Comparison of ENCODE assay signal across 8 mouse cellular contexts in the genomic region with DNA sequence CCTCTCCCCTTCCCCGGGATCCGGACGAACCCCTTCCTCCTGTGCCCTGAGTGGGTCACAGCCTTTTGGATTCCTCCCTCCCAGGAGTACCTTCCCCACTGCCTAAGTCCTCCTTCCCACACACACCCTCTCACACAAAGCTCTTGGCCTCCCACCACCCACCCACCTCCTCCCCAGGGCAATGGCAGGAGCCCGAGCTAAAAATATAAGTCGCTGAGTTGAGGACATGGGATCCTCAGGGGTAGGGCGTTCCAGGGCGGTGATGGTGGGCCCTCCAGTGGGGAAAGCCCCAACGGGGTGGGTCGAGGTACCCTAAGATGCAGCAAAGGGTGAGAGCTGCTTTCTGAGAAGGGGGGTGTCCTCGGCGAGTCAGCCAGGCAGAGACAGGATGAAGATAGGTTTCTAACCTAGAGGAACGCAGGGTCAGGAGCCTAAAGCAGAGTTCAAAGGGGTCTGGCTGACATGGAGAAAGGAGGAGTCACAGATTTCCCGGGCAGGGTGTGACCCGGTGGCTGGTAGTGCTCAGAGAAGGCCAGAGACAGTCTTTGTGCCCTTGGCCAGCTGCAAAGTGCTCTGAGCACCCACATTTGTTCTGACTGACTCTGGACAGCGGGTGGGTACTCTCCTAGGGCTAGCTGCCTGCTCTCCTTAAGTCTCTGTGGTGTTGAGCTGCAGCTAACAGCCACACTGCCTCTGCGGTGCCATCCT. TPM values are rescaled to one million over a fixed set of nuclear protein-coding genes. Genes with fewer than 3 reads are reported as not detected.
DNase-seq lines count a peak whose midpoint lies in the region; ATAC-seq and TF ChIP-seq lines count a peak whose summit lies in the region.

No protein-coding gene starts in this region.

- TF ChIP-seq CTCF in CH12.LX (conservative IDR thresholded peaks at IDR 0.05 in 1 of 2, IDR thresholded peaks at IDR 0.05 in 1 of 2; ENCODE audit: low read depth in 2 of 2, low read length in 2 of 2) = no peak

- no peak for ATAC-seq in liver, embryonic 16.5 days (ENCODE audit: low read depth)
- ATAC-seq in granulocyte monocyte progenitor cell, adult 5-6 weeks (replicated peaks; ENCODE audit: poor library complexity, severe bottlenecking) = no peak

- no peak for TF ChIP-seq RAD21 in CH12.LX (IDR thresholded peaks at IDR 0.05; ENCODE audit: low read depth, low read length)

- no peaks in the 10 kb centered on the region for H3K79me2 ChIP-seq in CH12.LX (replicated peaks; ENCODE audit: control insufficient read depth, extremely low read depth, insufficient read depth, poor library complexity, severe bottlenecking)

- peaks cover under 1 to 8% of the 10 kb centered on the region in 2 experiments for H3K36me3 ChIP-seq in CH12.LX (replicated peaks in 1 of 2; ENCODE audit: control insufficient read depth in 1 of 2, insufficient read depth in 1 of 2, low read length in 1 of 2)
- no peaks in the 10 kb centered on the region for H3K36me3 ChIP-seq in liver, embryonic 16.5 days (ENCODE audit: control insufficient read depth, insufficient read depth)

- WGBS in liver, embryonic 16.5 days (ENCODE audit: insufficient replicate concordance) = 12% methylated on average over 15 of the region's 16 CpGs

- peak; percentile 73 for DNase-seq in gastrocnemius, adult 18-20 months (ENCODE audit: low spot score)
- no peak for DNase-seq in gastrocnemius, postnatal 4 days (ENCODE audit: low spot score in 2 of 2)
- DNase-seq in CH12.LX (ENCODE audit: extremely low read depth) = no peak
- DNase-seq in gastrocnemius, postnatal 14 days = peak; percentile 67
- no peak for DNase-seq in urinary bladder, adult 18-20 months (ENCODE audit: low spot score in 2 of 2)
- DNase-seq in left cerebral cortex, adult 11 months (ENCODE audit: low spot score) = no peak

- no peaks in the 10 kb centered on the region for H3K9me3 ChIP-seq in CH12.LX (replicated peaks; ENCODE audit: low read length)
- no peaks in the 10 kb centered on the region for H3K9me3 ChIP-seq in liver, embryonic 16.5 days (replicated peaks; ENCODE audit: control insufficient read depth, low read length)

- TF ChIP-seq POLR2A in CH12.LX (IDR thresholded peaks at IDR 0.05; ENCODE audit: low read depth, low read length) = no peak

- intact Hi-C loops in gastrocnemius, postnatal 14 days (cut with DNase I; ENCODE audit: low total_unique reads) = no loop called here

- dilution Hi-C loops in CH12.LX (cut with MboI; ENCODE audit: extremely low pct_ligation_motif_present, extremely low pct_unique_long_range_greater_than_20kb, low sequenced_read_pairs) = no loop called here

- peaks cover 37 to 94% of the 10 kb centered on the region in 2 experiments for H3K4me1 ChIP-seq in CH12.LX (ENCODE audit: control insufficient read depth in 1 of 2, insufficient read depth in 2 of 2)
- peaks cover 11% of the 10 kb centered on the region for H3K4me1 ChIP-seq in liver, embryonic 16.5 days (ENCODE audit: control insufficient read depth, low read depth, low read length)

- in situ Hi-C loops in CH12.LX (cut with MboI; ENCODE audit: low pct_ligation_motif_present, low pct_unique_long_range_greater_than_20kb, low sequenced_read_pairs) = no loop called here

- H3K4me2 ChIP-seq in CH12.LX (ENCODE audit: insufficient read depth, low read depth, poor library complexity, severe bottlenecking) = peak overlapping the region; percentile 64
- peak overlapping the region; percentile 76 for H3K4me2 ChIP-seq in liver, embryonic 16.5 days (ENCODE audit: low read depth, low read length)

- TF ChIP-seq EP300 in CH12.LX (IDR thresholded peaks at IDR 0.05; ENCODE audit: low read length) = no peak

- H3K4me3 ChIP-seq in CH12.LX (replicated peaks in 1 of 3; ENCODE audit: low read depth in 2 of 3, low read length in 2 of 3, poor library complexity in 1 of 3) = peak overlapping the region; percentile 58 to 64 (median 61)
- peak overlapping the region; percentile 60 for H3K4me3 ChIP-seq in liver, embryonic 16.5 days (ENCODE audit: low read depth, low read length)

- H3K27me3 ChIP-seq in CH12.LX (replicated peaks) = no peaks in the 10 kb centered on the region
- peaks cover 16% of the 10 kb centered on the region for H3K27me3 ChIP-seq in liver, embryonic 16.5 days (ENCODE audit: control insufficient read depth, insufficient read depth, low read depth, low read length)

- no peak overlapping the region for H3K27ac ChIP-seq in CH12.LX (ENCODE audit: insufficient read depth, low read depth)
- peak overlapping the region; percentile 61 for H3K27ac ChIP-seq in liver, embryonic 16.5 days (ENCODE audit: low read length)

- peak overlapping the region; percentile 34; the same call in 1 of the 2 replicates for H3K9ac ChIP-seq in CH12.LX (ENCODE audit: insufficient read depth, low read depth)
- peak overlapping the region; percentile 68 for H3K9ac ChIP-seq in liver, embryonic 16.5 days (ENCODE audit: low read depth, low read length)

TF ChIP-seq in CH12.LX, 34 proteins besides CTCF, POLR2A, EP300 and RAD21:
- TF ChIP-seq SIN3A (IDR thresholded peaks at IDR 0.05; ENCODE audit: low read length) (0 out of 2 replicates have a peak, but pooled peaks have one; percentile 4), ELF1 (IDR thresholded peaks at IDR 0.05; ENCODE audit: low read depth, low read length) (no peak)

RNA-seq across cellular contexts. Expression of gene Adssl1, which starts 0.7 kb away (rescaled TPM):
- 1,000 to 10,000 TPM in 1 of 2 experiments, 100 to 1,000 TPM in 1; 975 to 1,075 TPM for total RNA-seq in gastrocnemius, adult 18-20 months (2021)
- 100 to 1,000 TPM; 221 to 269 TPM for total RNA-seq in gastrocnemius, postnatal 4 days (2021)
- total RNA-seq in CH12.LX (2012; rRNA removed) (9.4 and 10.7 TPM in 2 replicates), CH12.LX (2014; rRNA removed) (10.2 and 11.8 TPM in 2 replicates)
- 29.4 and 37.1 TPM in 2 replicates for polyA plus RNA-seq in CH12.LX (2012; ENCODE audit: insufficient read length, low read depth)
- total RNA-seq in gastrocnemius, postnatal 14 days (2021) = 100 to 1,000 TPM; 462 to 471 TPM
- polyA plus RNA-seq in liver, embryonic 16.5 days (2015; fragmentation: Nextera tagmentation; extraction: Ambion mirVana) = 12.4 and 14.0 TPM in 2 replicates
- total RNA-seq in granulocyte monocyte progenitor cell, adult 5-6 weeks (2014; fragmentation: Nextera tagmentation) = 128 and 139 TPM in 2 replicates
- total RNA-seq in granulocyte monocyte progenitor cell, adult 5-6 weeks (2017) = 109 and 122 TPM in 2 replicates

RNA-seq across cellular contexts. Expression of gene Siva1, which starts 24.0 kb away (rescaled TPM):
- total RNA-seq in gastrocnemius, adult 18-20 months (2021) = 10 to 100 TPM; 21.6 to 22.7 TPM
- total RNA-seq in gastrocnemius, postnatal 4 days (2021) = 10 to 100 TPM; 42.9 to 43.8 TPM
- total RNA-seq in CH12.LX (2012; rRNA removed) (137 and 149 TPM in 2 replicates), CH12.LX (2014; rRNA removed) (78.1 and 81.9 TPM in 2 replicates)
- polyA plus RNA-seq in CH12.LX (2012; ENCODE audit: insufficient read length, low read depth) = 135 and 158 TPM in 2 replicates
- total RNA-seq in gastrocnemius, postnatal 14 days (2021) = 10 to 100 TPM; 16.9 to 18.7 TPM
- 84.7 and 89.5 TPM in 2 replicates for polyA plus RNA-seq in liver, embryonic 16.5 days (2015; fragmentation: Nextera tagmentation; extraction: Ambion mirVana)
- 113 and 231 TPM in 2 replicates for total RNA-seq in granulocyte monocyte progenitor cell, adult 5-6 weeks (2014; fragmentation: Nextera tagmentation)
- 339 TPM in 2 replicates for total RNA-seq in granulocyte monocyte progenitor cell, adult 5-6 weeks (2017)

RNA-seq across cellular contexts. Expression of gene Inf2, which starts 31.9 kb away (rescaled TPM):
- 10 to 100 TPM in 1 of 2 experiments, 1 to 10 TPM in 1; 7.7 to 11.0 TPM for total RNA-seq in gastrocnemius, adult 18-20 months (2021)
- total RNA-seq in gastrocnemius, postnatal 4 days (2021) = 10 to 100 TPM; 21.2 to 24.0 TPM
- total RNA-seq in CH12.LX (2012; rRNA removed) = 29.7 and 36.6 TPM in 2 replicates
- total RNA-seq in CH12.LX (2014; rRNA removed) = 13.5 and 13.9 TPM in 2 replicates
- polyA plus RNA-seq in CH12.LX (2012; ENCODE audit: insufficient read length, low read depth) = 129 and 131 TPM in 2 replicates
- total RNA-seq in gastrocnemius, postnatal 14 days (2021) = 10 to 100 TPM; 15.0 to 16.1 TPM
- 1.2 and 2.7 TPM in 2 replicates for polyA plus RNA-seq in liver, embryonic 16.5 days (2015; fragmentation: Nextera tagmentation; extraction: Ambion mirVana)
- 18.1 and 23.3 TPM in 2 replicates for total RNA-seq in granulocyte monocyte progenitor cell, adult 5-6 weeks (2014; fragmentation: Nextera tagmentation)
- total RNA-seq in granulocyte monocyte progenitor cell, adult 5-6 weeks (2017) = 3.6 and 7.8 TPM in 2 replicates

RNA-seq across cellular contexts. Expression of gene Akt1, which starts 54.2 kb away (rescaled TPM):
- 10 to 100 TPM; 44.7 to 49.5 TPM for total RNA-seq in gastrocnemius, adult 18-20 months (2021)
- 100 to 1,000 TPM; 258 to 259 TPM for total RNA-seq in gastrocnemius, postnatal 4 days (2021)
- 66.6 and 79.9 TPM in 2 replicates for total RNA-seq in CH12.LX (2012; rRNA removed)
- total RNA-seq in CH12.LX (2014; rRNA removed) = 69.8 and 74.4 TPM in 2 replicates
- polyA plus RNA-seq in CH12.LX (2012; ENCODE audit: insufficient read length, low read depth) = 144 and 178 TPM in 2 replicates
- total RNA-seq in gastrocnemius, postnatal 14 days (2021) = 10 to 100 TPM; 78.3 to 89.4 TPM
- 8.6 and 8.9 TPM in 2 replicates for polyA plus RNA-seq in liver, embryonic 16.5 days (2015; fragmentation: Nextera tagmentation; extraction: Ambion mirVana)
- 118 and 134 TPM in 2 replicates for total RNA-seq in granulocyte monocyte progenitor cell, adult 5-6 weeks (2014; fragmentation: Nextera tagmentation)
- 73.9 and 101 TPM in 2 replicates for total RNA-seq in granulocyte monocyte progenitor cell, adult 5-6 weeks (2017)

RNA-seq across cellular contexts. Expression of gene Zbtb42, which starts 58.1 kb away (rescaled TPM):
- total RNA-seq in gastrocnemius, adult 18-20 months (2021) = under 1 TPM; 0.59 to 0.90 TPM
- total RNA-seq in gastrocnemius, postnatal 4 days (2021) = 1 to 10 TPM; 2.2 to 3.1 TPM
- total RNA-seq in CH12.LX (2012; rRNA removed) (0.30 and 0.63 TPM in 2 replicates), CH12.LX (2014; rRNA removed) (not detected in 2 replicates)
- polyA plus RNA-seq in CH12.LX (2012; ENCODE audit: insufficient read length, low read depth) = 0.08 and 0.11 TPM in 2 replicates
- 1 to 10 TPM; 1.3 to 2.1 TPM for total RNA-seq in gastrocnemius, postnatal 14 days (2021)
- polyA plus RNA-seq in liver, embryonic 16.5 days (2015; fragmentation: Nextera tagmentation; extraction: Ambion mirVana) = 0.88 and 1.5 TPM in 2 replicates
- total RNA-seq in granulocyte monocyte progenitor cell, adult 5-6 weeks (2014; fragmentation: Nextera tagmentation) = 1.0 and 5.4 TPM in 2 replicates
- total RNA-seq in granulocyte monocyte progenitor cell, adult 5-6 weeks (2017) = 0.82 and 1.3 TPM in 2 replicates

Comparison
In these comparisons a context has a peak if more than half of its experiments do, and no peak if none do; other contexts are left out.
1. DNase-seq: peak in gastrocnemius, adult 18-20 months (single experiment) and gastrocnemius, postnatal 14 days (single experiment); none in gastrocnemius, postnatal 4 days (0 of 2), CH12.LX (single experiment), urinary bladder, adult 18-20 months (0 of 2) and left cerebral cortex, adult 11 months (single experiment).
2. RNA of gene Adssl1, which starts 0.7 kb away (total RNA-seq): 975 to 1,075 TPM in gastrocnemius, adult 18-20 months, 462 to 471 TPM in gastrocnemius, postnatal 14 days, 221 to 269 TPM in gastrocnemius, postnatal 4 days and 109 to 139 TPM in granulocyte monocyte progenitor cell, adult 5-6 weeks; 9.4 to 11.8 TPM in CH12.LX; every median in the first group is over 4 times any median in the second.